Mouse (Mus musculus) brain, embryonic 14.5 days (tissue): ENCODE results near the gene Nlrp4f. TPM values are rescaled to one million over a fixed set of nuclear protein-coding genes. Genes with fewer than 3 reads are reported as not detected.

Experiments
- DNase-seq: peaks from one replicate; pipeline ENCODE4 v3.0.0-alpha.2; 2011; ENCODE audit warnings: low read depth
- CTCF ChIP-seq: fragments of 200-500 bp; IDR thresholded peaks from 2 replicates; pipeline ENCODE4 v1.5.1; 2012; ENCODE audit warnings: inconsistent platforms, mild to moderate bottlenecking, moderate library complexity, borderline replicate concordance; ENCODE audit not compliant: insufficient read depth, insufficient read length; ENCODE audit errors: extremely low read depth
- POLR2A ChIP-seq: fragments of 200-500 bp; IDR thresholded peaks from 2 replicates; pipeline ENCODE4 v1.6.1; 2012; ENCODE audit warnings: mild to moderate bottlenecking, inconsistent platforms, borderline replicate concordance; ENCODE audit not compliant: poor library complexity, insufficient read depth, insufficient read length, severe bottlenecking; ENCODE audit errors: extremely low read depth
- polyA plus RNA-seq: library from polyadenylated mRNA; depleted of rRNA; stranded (reverse); fragments of >200 nt; gene quantifications from 2 replicates; pipeline ENCODE4 v1.2.3, GENCODE M21; 2012; rRNA removed

Gene Nlrp4f
- polyA plus RNA-seq, 1 experiment, result not detected

GRCm38 (mm10) chr13:65175734-65176471 lies 29.9 kb downstream of the Nlrp4f start:
- TF ChIP-seq POLR2A (no peak), CTCF (peak; percentile 77)
- DNase-seq, result peak; percentile 58

GRCm38 (mm10) chr13:65174102-65174501 lies 31.7 kb downstream of the Nlrp4f start:
- no peak for DNase-seq
- TF ChIP-seq CTCF, result no peak
- TF ChIP-seq POLR2A, result no peak

GRCm38 (mm10) chr13:65149940-65150339 lies 55.8 kb downstream of the Nlrp4f start, which contains the start of gene Olfr466:
Olfr466 (plus strand) TSS chr13:65150240.
- DNase-seq, result no peak
- no peak for TF ChIP-seq POLR2A
- TF ChIP-seq CTCF, result no peak

- TF ChIP-seq CTCF, result no peak
- TF ChIP-seq POLR2A, result no peak
- DNase-seq, result no peak
Measured at GRCm38 (mm10) chr13:65137789-65138188, 68.0 kb downstream of the Nlrp4f start, which contains the start of gene Olfr465-ps1. Olfr465-ps1 (plus strand) TSS chr13:65138089.

Other genes starting within 250 kb of the Nlrp4f start
- not detected in 2 replicates for gene Spata31d1c, start 172.9 kb downstream of the Nlrp4f start, polyA plus RNA-seq
- not detected in 2 replicates for gene Prss47, start 153.2 kb downstream of the Nlrp4f start, polyA plus RNA-seq
- gene Mfsd14b, start 93.0 kb downstream of the Nlrp4f start, polyA plus RNA-seq, result 21.6 and 22.8 TPM in 2 replicates
- gene Olfr465-ps1, start 67.9 kb downstream of the Nlrp4f start, polyA plus RNA-seq, result not detected in 2 replicates
- not detected in 2 replicates for gene Olfr466, start 55.7 kb downstream of the Nlrp4f start, polyA plus RNA-seq
- 0.11 and 0.29 TPM in 2 replicates for gene Gm10775, start 53.6 kb upstream of the Nlrp4f start, polyA plus RNA-seq
- gene Zfp369, start 72.8 kb upstream of the Nlrp4f start, polyA plus RNA-seq, result 63.2 and 69.7 TPM in 2 replicates